Mouse (Mus musculus) liver, adult (tissue): ENCODE measurements around the gene Plcb4.

Source experiments
- GATA4 ChIP-seq: IDR thresholded peaks from 2 replicates; pipeline ENCODE4 v1.6.1; 2014; ENCODE audit warnings: mild to moderate bottlenecking, low read length; ENCODE audit not compliant: insufficient replicate concordance

The Plcb4 gene

GRCm38 (mm10) chr2:135659391-135660180 is 775 bp downstream of the Plcb4 start:
- no peak for TF ChIP-seq GATA4

GRCm38 (mm10) chr2:135660816-135661215 is 2.0 kb downstream of the Plcb4 start:
- TF ChIP-seq GATA4: no peak

DNA sequence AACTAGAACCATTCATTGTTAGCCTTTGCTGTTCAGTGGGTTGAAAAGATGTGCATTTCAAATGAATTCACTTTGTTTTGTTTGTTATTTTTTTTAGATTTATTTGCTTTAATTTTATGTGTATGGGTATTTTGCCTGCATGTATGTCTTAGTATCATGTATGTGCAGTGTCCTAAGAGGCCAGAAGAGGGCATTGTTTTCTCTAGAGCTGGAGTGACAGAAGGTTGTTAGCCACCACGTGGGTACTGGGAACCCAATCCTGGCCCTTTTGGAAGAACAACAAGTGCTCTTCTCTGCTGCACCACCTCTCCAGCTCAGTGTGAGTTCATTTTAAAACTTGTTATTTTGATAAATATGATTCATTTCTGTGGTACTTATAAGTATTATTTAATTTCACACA is 5.0 kb downstream of the Plcb4 start:
- no peak for TF ChIP-seq GATA4

- TF ChIP-seq GATA4: no peak
Observed at GRCm38 (mm10) chr2:135667496-135667895, 8.7 kb downstream of the Plcb4 start.

DNA sequence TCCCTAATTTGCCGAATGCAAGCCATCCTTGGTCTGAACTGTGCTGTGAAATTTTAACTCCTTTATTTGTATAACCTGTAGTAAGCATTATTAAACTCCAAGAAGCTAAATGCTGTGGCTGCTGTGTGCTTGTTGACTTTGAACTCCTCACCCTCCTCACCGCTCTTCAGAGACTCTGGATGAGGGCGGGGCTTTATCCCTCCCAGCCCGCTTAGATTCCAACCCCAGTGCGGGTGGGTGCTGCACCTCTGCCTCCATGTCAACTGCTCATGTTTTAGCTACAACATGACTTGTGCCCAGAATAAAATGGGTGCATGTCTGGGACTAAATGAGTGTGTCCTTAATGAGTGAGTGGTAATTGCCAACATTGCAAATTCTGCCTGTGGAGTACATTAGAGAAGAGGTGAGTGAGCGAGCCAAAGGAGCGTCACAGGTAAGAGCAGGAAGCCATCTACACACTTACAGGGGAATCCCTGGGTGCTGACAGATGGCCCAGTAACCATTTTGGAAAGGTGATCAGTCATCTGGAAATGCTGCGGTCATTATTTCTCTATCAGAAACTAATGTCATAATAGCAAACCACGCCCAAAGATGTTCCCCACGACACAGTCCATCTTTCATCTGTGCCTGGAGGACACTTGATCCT is 13.8 kb downstream of the Plcb4 start:
- TF ChIP-seq GATA4: no peak

DNA sequence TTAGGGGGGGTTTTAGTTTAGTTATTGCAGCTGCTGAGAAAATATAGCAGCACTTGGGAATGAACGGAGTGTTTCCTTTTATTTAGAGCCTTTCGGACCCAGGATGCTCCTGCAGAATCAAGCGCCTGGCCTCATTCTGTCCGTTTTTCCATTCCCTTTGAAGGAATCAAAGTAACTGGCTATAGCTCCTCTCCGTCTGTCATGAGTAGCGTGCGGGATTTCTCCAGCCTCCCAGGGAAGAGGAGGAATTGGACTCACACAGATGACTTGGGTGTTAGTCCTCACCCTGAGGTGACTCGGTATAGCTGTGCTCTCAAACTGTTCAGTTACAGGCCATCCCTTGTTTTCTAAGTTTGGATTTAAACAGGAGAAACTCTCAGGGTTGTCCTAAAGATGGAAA is 14.8 kb downstream of the Plcb4 start:
- TF ChIP-seq GATA4: no peak

GRCm38 (mm10) chr2:135675284-135675683 is 16.5 kb downstream of the Plcb4 start:
- TF ChIP-seq GATA4: no peak

DNA sequence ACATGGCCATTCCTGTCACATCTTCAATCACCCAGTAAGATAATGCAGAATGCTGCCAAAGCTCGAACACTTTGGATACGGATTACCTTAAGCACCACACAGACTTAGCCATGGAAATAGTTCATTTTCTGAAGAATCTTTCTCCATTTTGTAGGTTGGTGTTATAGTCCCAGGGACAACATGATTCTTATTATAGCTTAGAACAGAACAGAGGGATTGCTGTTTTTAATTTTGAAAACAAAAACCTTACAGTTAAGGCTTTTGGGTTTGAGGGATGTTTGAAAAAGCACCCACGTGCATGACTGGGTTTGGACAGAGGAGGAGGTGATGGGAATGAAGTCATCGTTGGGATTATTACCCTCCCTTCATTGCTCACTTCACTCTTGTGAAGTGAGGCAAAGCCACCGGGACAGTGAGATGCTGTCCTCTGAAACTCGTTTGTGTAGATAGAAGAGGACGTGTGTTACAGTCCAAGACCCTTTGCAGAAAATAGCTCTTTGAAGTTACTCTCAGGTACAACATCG is 18.2 kb downstream of the Plcb4 start:
- TF ChIP-seq GATA4: no peak

DNA sequence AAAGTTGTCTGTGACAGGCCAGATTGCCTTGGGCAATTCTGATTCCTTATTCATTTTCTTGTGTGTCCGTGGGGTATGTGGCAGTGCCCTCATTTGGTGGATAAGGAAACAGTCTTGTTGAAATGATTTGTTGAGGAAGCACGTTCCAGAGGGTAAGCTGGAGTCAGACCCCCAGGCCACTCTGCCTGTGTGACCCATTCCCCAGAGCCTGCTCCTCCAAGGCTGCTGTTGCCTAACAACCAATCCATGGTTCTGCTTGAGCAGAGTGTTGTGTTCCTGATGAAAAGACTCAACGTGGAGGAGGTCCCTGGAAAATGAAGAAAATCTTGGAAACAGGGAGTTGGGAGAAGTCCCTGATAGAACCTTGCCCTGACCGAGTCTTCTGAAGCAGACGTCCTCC is 18.8 kb downstream of the Plcb4 start:
- TF ChIP-seq GATA4: no peak

- TF ChIP-seq GATA4: no peak
Observed at GRCm38 (mm10) chr2:135680001-135680400, 21.2 kb downstream of the Plcb4 start.

- no peak for TF ChIP-seq GATA4
Observed at GRCm38 (mm10) chr2:135680406-135681134, 21.8 kb downstream of the Plcb4 start.

DNA sequence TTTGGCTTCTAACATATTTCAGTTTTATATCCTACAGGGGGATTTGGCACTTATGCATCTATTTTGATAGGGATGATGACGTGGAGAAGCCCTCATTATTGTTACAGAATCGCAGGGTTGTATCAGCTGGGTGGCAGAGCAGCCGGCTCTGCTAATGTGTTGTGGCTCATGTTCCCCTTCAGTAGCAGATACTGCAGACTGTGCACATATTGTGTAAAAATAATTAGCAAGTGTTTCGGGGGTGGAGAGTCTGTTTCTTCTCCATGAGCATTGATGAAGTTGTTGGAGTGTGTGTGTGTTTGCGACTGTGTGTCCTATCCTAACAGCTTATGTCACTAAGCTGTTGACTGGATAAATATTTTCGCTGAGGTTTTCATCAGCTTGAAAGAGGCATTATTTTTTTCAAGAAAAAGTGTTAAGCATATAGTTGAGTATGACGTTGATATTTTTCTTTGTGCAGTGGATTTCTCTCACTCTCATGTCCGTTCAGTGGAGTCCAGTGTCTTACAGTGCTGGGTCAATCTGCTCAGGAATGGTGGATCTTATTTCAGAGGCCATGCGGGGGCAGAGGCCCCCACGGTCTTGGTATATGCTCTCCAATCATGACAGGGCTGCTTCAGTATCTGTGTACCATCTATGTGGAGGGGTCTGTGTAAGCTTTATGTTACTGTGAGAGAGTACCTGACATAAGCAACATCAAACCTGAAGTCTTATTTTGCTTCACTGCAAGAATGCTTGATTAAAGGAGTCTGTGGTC is 25.1 kb downstream of the Plcb4 start:
- TF ChIP-seq GATA4: no peak

GRCm38 (mm10) chr2:135686692-135687091 is 27.9 kb downstream of the Plcb4 start:
- TF ChIP-seq GATA4: no peak

DNA sequence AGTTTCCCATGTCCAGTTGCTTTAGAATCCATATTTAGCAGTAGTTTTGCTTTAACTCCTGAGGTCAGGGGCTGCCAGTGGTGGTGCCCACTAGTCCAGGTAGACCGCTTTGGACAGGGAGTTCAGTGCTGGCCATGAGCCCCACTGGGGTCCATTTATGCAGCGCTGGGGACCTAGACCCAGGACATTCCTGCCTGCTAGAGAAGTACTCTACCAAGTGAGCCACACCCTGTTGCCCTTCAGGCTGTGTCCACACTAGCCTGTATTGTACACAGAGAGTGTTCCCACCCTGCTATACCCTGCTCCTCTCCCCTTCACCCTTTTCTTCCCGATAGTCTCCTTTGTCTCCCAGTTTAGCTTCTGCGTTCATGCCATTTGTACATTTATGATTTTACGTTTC is 28.8 kb downstream of the Plcb4 start:
- TF ChIP-seq GATA4: no peak
